Mouse (Mus musculus): ENCODE results near the gene Gm20547. TPM values are rescaled to one million over a fixed set of nuclear protein-coding genes. Genes with fewer than 3 reads are reported as not detected.

Gene Gm20547
- total RNA-seq (2023): 1.2 TPM

GRCm38 (mm10) chr17:34881683-34882310 is at the start of gene Gm20547:
Gene Gm20547, minus strand, starts transcription at chr17:34882042.

GRCm38 (mm10) chr17:34931061-34931734 is 49.4 kb upstream of the Gm20547 start, which contains the start of gene Neu1:
Gene Neu1, plus strand, starts transcription at chr17:34931253.

GRCm38 (mm10) chr17:34913930-34914665 is 32.3 kb upstream of the Gm20547 start, which contains the start of gene Slc44a4:
Gene Slc44a4, plus strand, starts transcription at chr17:34914466.

GRCm38 (mm10) chr17:34898160-34898586 is 16.3 kb upstream of the Gm20547 start, which contains the start of the genes C2 and Ehmt2:
Gene C2, minus strand, starts transcription at chr17:34898265.
Gene Ehmt2, plus strand, starts transcription at chr17:34898469.

GRCm38 (mm10) chr17:34879336-34879879 is 2.4 kb downstream of the Gm20547 start, which contains the start of gene Zbtb12:
Gene Zbtb12, plus strand, starts transcription at chr17:34879483.

GRCm38 (mm10) chr17:34862416-34863081 is 19.3 kb downstream of the Gm20547 start, which contains the start of gene Cfb:
Gene Cfb, minus strand, starts transcription at chr17:34862518.

GRCm38 (mm10) chr17:34849722-34850516 is 31.9 kb downstream of the Gm20547 start, which contains the start of the genes Skiv2l and Nelfe:
Gene Skiv2l, minus strand, starts transcription at chr17:34850210.
Gene Nelfe, plus strand, starts transcription at chr17:34850391.

GRCm38 (mm10) chr17:34836856-34837221 is 45.0 kb downstream of the Gm20547 start, which contains the start of the genes Stk19 and Dxo:
Gene Stk19, minus strand, starts transcription at chr17:34836945.
Gene Dxo, plus strand, starts transcription at chr17:34837019.

Other genes with a start within 250 kb of the Gm20547 start
- 3.3 TPM for gene Fkbpl, start 237.3 kb downstream of the Gm20547 start, total RNA-seq (2023)
- 50.7 TPM for gene Atf6b, start 234.9 kb downstream of the Gm20547 start, total RNA-seq (2023)
- gene Tnxb, start 211.5 kb downstream of the Gm20547 start, total RNA-seq (2023): 0.98 TPM
- gene C4b, start 138.2 kb downstream of the Gm20547 start, total RNA-seq (2023): 4.4 TPM
- 0.33 TPM for gene Cyp21a1, start 77.5 kb downstream of the Gm20547 start, total RNA-seq (2023)
- 51.0 TPM for gene Stk19, start 45.1 kb downstream of the Gm20547 start, total RNA-seq (2023)
- 96.6 TPM for gene Dxo, start 45.0 kb downstream of the Gm20547 start, total RNA-seq (2023)
- gene Skiv2l, start 31.8 kb downstream of the Gm20547 start, total RNA-seq (2023): 117 TPM
- 27.3 TPM for gene Nelfe, start 31.7 kb downstream of the Gm20547 start, total RNA-seq (2023)
- gene Cfb, start 19.5 kb downstream of the Gm20547 start, total RNA-seq (2023): 2.4 TPM
- 4.9 TPM for gene Zbtb12, start 2.6 kb downstream of the Gm20547 start, total RNA-seq (2023)
- 6.4 TPM for gene C2, start 16.2 kb upstream of the Gm20547 start, total RNA-seq (2023)
- gene Ehmt2, start 16.4 kb upstream of the Gm20547 start, total RNA-seq (2023): 133 TPM
- gene Slc44a4, start 32.4 kb upstream of the Gm20547 start, total RNA-seq (2023): not detected
- gene Neu1, start 49.2 kb upstream of the Gm20547 start, total RNA-seq (2023): 56.3 TPM
- gene Hspa1b, start 77.2 kb upstream of the Gm20547 start, total RNA-seq (2023): 146 TPM
- not detected for gene Gm20481, start 87.9 kb upstream of the Gm20547 start, total RNA-seq (2023)
- gene Hspa1a, start 90.1 kb upstream of the Gm20547 start, total RNA-seq (2023): 70.6 TPM
- gene Hspa1l, start 90.7 kb upstream of the Gm20547 start, total RNA-seq (2023): not detected
- 39.0 TPM for gene Lsm2, start 99.8 kb upstream of the Gm20547 start, total RNA-seq (2023)
- 84.6 TPM for gene Vars, start 118.9 kb upstream of the Gm20547 start, total RNA-seq (2023)
- 0.21 TPM for gene Vwa7, start 134.5 kb upstream of the Gm20547 start, total RNA-seq (2023)
- not detected for gene Sapcd1, start 146.0 kb upstream of the Gm20547 start, total RNA-seq (2023)
- gene Msh5, start 164.7 kb upstream of the Gm20547 start, total RNA-seq (2023): 3.9 TPM
- 157 TPM for gene Clic1, start 167.9 kb upstream of the Gm20547 start, total RNA-seq (2023)
- 2.5 TPM for gene Ddah2, start 177.0 kb upstream of the Gm20547 start, total RNA-seq (2023)
- gene Ly6g6c, start 183.3 kb upstream of the Gm20547 start, total RNA-seq (2023): not detected
- gene Mpig6b, start 184.1 kb upstream of the Gm20547 start, total RNA-seq (2023): 0.27 TPM
- gene Ly6g6e, start 194.9 kb upstream of the Gm20547 start, total RNA-seq (2023): not detected
- not detected for gene Ly6g6d, start 196.0 kb upstream of the Gm20547 start, total RNA-seq (2023)
- gene Ly6g6f, start 203.6 kb upstream of the Gm20547 start, total RNA-seq (2023): not detected
- 69.9 TPM for gene Abhd16a, start 207.2 kb upstream of the Gm20547 start, total RNA-seq (2023)
- not detected for gene Ly6g5c, start 226.2 kb upstream of the Gm20547 start, total RNA-seq (2023)
- 0.83 TPM for gene Ly6g5b, start 233.4 kb upstream of the Gm20547 start, total RNA-seq (2023)
- 27.0 TPM for gene Gpank1, start 239.4 kb upstream of the Gm20547 start, total RNA-seq (2023)
- 141 TPM for gene Csnk2b, start 240.0 kb upstream of the Gm20547 start, total RNA-seq (2023)
- 20.6 TPM for gene D17H6S53E, start 244.3 kb upstream of the Gm20547 start, total RNA-seq (2023)

Measured in CD4-positive naive resting alpha-beta T cell, adult 57 days (primary cell).